Mouse (Mus musculus) right cerebral cortex, postnatal 4 days (tissue): ENCODE data around the gene Sox2.
A peak's percentile ranks its signal among the peaks of the same experiment; 100 is the strongest.

Experiments
- DNase-seq: peaks from one replicate; pipeline ENCODE4 v3.0.0-alpha.2; 2022

The Sox2 gene

DNA sequence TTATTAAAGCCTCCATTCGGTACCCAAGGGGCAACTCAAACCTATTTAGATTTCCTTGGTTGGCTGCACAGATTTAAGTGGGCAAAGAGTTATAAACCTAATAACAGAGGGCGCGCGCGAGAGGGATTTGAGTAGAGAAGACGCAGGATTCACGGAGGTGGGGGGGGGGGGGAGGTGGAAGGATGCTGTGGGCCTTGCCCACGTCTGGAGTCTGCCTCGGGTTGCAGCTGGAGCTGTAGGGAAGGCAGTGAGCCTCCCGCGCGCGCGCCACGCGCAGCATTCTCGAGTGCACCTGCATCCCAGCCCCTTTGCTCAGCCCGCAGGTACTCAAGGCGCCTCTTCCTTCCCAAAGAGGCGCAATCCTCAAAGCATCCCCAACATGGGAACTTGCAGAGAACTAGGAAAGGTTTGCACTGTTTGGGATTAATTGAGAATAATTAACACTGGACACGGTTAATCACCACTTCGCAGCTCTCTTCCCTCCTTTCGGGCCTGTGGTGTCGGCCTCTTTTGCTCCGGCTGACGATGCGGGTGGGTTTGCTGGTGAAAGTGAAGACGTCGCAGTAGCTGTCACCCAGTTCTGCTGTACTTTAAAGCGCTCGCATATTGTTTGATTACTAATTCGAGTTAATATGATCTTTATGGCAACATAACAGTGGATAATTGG is 11.3 kb downstream of the Sox2 start:
- DNase-seq = no peak

DNA sequence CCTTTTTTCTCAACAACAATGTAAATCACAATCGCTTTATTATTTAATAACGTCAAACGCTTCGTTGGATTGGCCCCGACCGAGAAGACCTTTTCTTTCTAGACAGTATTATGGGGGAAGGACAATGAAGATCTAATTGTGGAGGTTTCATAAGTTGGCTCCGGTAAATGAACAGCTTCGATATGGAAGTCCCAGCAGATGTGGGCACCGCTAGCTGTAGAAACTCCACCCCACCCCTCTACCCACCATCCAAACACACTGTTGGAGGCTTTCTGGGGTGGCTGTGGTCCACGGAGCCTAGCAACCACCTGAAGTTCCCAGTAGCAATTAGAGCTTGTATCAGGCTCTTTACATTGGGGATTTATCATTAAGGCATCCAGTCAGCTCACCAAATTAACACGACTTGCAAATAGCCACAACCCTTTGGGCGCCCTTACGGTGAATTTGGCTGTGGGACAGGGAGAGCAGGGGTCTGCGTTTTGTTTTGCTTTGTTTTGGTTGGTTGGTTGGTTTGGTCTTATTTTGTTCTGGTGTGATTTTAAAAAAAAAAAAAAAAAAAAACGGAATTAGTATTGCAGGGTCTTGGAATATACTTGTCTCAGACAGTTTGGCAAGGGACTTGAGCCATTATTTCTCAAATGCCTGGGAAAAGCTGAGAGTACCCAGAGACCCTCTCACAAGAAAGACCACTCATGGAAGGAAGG is 12.0 kb downstream of the Sox2 start:
- DNase-seq = no peak

DNA sequence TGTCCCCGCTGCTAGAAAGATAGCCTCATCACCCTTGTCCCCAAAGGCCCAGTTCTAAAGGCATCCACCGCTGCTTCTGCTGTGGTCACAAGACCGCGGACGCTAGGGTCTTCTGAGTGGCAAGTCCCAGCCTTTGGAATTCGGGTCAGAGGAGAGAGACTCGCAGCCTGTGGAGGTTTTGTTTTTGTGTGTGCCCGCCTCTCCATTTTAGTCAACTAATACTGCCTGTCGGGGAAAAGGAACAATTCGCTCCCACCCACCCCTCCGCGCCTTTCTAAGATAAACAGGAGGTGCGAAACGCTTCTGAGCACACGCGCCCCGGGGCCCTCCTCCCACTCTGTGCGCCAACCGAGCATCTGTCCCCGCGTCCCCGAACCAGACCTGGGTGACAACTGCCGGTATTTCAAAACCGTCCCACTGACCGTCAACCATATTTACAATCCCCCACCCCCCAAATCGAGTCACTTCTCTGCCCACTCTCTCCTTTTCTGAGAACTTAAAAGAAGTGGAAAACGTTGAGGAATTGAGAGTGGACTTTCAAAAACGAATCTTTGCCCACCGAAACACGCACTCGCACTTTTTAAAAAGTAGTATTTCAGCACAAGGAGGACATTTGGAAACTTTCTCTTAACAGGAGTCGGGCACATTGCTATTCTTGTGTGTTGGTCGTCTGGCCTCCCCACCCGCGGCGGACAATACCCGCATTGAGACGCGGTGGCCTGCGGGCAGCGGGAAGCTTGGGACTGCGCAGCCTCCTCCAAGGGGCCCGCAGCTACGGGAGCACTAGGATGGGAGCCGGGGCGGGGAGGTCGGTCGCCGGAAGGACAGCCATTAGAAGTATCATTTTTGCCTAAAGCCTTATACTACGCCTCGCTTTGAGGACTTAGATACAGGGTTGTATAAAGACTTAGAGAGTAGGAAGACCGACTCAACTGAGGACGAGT is 12.8 kb downstream of the Sox2 start:
- no peak for DNase-seq

DNA sequence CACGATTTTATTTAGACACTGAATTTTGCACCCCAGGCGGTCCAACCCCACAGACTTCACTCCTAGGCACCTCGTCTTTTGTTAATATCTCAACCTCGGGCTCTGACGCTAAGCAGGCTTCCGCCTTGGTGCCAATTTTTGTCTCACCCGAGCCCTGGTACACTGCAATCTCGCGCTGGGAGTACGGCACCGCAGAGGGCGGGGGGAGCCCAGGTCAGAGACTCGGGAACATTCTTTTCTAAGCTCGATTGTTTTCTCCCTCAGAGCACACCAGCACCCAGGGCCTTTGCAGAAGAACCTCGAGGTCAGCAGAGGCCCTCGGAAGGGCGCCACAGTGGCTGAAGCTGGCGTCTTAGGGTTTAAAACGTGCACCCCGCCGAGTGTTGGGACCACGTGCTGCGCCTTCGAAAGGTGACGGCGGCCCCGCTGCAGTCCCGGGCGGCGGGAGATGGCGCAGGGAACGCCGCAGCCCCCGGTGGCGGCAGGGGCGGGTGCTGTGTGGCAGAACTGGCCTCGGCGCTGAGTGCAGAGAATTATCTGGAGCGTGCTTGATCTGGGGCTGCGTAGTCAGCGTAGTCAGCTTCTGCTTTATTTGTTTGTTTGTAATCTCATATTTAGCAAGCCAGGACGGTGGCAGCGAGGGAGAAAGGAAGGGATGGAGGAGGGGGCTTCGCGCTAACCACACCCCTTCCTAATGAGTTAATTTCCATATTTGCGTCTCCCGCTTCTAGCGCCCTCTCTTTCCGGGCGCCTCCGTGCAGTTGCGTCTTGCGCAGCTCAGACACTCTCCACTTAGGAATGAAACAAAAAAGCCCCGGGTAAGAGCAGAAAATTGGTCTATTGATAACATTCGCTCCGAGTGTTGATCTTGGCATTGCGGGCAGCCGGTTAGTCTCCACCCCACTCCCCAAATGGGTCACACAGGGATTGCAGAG is 13.8 kb downstream of the Sox2 start:
- no peak for DNase-seq

DNA sequence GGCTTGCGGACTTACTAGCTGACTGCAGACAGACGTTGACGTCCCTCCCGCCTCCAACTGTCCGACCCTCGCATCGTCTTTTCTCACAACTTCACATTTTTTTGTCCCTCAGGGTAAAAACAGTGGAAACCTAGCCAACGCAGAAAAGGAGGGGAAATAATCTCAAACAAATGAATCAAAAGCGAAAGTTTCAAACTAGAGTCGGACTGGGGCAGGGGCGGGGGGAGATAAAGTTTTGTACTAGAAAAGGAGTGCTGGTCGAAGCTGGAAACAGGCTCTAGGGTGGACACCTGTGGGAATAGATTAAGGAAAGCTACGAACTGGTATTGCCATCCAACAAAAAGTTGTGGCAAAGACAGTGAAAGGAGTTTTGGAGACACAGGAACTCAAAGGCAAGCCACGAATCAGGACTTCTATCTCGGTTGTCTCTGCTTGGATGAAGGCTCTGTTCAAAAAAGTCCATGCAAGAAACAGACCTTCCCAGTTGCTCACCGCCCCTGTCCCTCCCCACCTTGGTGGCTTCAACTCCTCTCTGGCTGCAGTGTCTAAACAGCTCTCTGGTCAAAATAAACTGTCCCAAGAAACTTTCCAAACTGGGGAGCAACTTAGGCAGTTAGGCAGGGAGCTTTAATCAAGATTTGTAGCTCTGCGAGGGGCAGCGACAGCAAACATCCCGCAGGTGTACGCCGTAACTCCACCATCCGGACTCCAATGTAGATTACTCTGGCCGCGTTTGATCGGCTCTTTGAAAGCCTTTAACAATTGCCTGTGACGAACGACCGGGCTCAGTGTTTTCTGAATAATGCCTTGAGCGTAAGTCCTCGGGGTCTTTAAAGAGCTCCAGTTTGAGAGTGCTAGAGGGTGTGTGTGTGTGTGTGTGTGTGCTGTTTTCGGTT is 14.7 kb downstream of the Sox2 start:
- DNase-seq = no peak

DNA sequence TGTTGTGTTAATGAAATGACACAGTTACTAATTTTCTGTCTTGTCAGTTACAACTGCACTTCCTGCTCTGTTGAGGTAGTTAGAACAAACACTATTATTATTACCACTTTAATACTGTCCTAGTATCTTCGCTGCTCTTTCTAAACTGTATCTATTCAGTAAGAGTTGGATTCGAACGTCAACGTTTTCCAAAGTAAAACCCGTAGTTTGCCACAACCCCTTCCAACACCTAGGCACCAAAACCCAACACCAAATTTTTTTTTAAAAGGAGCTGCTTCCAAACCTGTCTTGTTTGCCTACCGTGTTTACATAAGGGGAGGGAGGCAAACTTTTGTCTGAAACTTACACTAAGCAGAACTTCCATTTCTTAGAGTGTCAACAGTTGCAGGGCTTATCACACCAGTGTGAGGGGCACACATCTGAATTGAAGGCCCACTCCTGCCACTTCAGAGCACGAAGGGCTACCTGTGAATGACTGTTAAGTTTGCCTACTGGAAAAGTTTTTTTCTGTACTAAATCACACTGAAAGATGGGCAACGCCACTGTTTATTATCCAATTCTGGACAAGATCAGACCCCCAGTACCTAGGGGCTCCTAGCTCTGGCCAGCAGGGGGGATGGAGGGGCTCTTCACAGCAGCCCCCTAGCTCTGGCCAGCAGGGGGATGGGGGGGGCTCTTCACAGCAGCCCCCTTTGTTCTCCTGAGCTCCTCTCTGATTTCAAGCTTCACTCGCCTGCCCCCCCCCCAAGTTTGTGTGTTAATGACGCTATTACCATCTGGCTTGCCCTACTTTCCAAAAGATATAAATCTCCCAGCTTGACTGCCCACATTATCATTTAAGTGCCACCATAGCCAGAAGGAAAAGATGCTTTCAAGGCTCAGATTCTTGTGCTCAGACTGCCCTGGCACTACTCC is 15.8 kb downstream of the Sox2 start:
- DNase-seq = no peak

DNA sequence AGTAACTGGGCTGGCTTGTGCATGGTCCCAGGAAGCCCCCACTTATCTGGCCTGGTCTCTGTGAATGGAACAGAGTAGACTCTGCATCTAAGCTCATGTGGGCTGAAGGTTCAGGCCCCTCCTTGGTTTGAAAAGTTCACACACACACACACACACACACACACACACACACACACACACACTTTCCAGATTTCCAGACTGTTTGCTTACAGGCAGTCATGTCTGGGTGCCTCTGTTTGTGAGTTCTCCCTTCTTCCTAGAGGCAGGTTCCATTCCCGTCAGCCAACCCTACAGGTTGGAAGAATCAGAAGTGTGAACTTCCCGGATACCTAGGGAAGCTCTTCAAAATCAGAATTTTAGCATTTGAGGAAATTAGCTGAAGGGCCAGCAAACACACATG is 17.0 kb downstream of the Sox2 start:
- DNase-seq = no peak

DNA sequence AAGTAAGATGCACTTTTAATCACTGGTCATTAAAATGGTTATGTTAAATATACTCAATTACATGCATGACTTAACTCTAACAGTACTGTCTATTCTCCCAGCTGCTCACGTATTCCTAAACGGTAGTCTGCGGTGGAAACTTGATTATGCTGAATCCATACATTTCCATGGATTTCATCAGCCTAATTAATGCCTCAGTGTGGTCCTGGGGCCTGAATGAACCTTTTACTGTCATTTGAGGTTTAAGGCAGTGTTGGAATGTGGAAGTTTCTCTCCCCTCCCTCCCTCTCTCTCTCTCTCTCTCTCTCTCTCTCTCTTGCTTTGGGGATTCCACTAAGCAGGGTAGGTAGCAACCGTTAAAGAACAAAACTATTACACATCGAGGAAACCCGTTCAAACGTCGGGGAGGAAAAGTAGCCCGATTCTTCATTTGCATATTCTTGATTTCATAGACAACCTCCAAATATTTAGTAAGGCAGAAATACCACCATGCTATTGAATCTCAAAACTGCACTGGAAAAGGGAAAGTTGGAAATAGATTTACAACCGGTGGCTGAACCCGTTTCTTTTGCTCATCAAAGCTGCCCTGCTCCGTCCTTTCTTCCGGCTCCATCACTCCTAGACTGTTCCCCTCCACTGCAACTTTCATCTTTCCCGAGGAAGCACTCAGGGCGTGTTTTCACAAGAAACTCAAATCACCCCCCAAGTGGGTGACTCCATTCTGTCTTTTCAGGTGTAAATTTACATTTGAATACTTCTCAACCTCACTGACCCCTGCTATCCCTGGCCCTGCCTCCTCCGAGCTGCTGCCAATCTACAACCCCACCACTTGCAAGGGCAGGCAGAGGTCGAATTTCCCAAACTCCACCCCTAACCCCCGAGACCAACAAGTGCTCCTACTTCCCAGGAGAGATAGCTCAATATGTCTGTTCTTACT is 17.9 kb downstream of the Sox2 start:
- DNase-seq = no peak

DNA sequence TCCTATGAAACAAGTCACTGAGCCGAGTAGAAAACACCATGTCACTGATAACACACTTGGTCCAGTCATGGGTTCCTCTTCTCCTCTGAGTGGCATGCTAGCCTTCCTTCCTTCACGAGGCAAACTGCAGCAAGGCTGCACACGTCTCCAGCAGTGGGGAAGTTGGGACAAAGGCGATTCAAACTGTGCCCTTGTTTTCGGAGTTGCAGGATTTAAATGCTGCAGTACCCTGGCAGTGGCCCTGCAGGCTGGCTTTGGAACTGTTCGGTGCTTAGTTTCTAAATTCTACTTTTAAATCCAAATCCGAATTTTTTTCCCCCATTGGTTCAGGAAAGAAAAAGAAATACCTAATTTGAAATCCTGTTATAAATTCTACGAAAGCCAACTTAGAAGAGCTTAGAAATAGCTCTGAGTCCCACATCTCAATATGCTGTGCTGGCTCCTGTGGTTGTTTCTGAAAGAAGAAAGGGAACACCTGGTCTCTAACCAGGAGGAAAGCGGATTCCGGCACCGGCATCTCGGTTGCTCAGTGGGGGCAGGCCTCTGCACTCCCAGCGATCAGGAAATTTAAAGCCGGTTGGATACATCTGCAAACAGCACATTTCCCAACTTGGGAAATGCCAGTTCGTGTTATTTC is 20.9 kb downstream of the Sox2 start:
- DNase-seq = no peak

DNA sequence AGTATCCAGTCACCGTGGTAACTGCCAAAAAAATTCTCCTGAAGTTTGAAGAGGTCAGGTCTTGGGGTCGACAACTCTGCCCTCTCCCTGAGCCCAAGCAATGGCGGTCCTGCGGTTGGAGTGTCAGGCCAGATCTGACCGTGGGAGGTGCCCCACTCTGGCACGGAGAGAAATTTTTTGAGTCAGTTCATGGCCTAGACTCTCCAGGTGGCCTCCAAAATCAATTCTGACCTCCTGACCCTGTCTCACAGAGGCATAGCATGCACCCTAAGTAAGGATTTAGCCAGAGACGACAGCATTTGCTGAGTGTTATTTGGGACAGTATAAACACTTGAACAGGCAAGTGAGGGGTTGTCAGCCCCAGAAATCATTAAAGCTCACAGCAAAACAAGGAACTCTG is 28.6 kb downstream of the Sox2 start:
- DNase-seq = no peak

DNA sequence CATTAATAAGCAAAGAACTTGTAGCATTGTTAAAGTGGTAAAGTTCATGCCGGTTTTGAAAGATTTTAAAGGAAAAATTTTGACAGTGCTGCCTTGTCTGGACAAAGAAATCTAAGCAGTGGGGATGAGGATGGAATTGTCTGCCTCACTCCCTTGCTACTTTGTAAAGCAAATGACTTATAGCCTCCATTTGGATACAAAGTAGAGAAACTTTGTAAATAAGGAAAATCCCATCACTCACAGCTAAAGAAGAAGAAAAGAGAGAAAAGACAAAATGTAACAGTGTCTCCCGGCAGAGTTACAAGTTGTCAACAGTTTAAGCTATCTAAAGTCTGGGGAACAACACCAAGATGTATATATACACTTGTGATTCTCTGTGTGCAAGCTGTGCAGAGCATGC is 29.2 kb downstream of the Sox2 start:
- DNase-seq = no peak

DNA sequence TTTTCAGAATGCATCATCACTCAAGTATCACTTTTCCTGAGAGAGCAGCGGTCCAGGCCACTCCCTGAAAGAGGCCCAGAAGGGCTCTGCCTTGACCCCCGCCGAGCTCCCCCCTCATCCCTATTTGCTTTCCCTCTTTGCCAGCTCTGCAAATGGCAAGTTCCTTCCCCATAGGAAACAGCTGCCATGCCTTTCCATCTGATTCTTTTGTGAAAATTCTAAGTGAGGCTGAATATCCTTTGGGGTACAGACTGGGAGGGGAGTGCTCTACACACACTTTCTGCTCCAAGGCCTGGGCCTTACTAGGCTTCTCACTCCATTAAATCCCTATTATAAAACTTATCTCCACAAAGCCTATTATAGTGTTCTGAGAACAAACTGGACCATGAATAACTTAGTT is 29.7 kb downstream of the Sox2 start:
- no peak for DNase-seq

DNA sequence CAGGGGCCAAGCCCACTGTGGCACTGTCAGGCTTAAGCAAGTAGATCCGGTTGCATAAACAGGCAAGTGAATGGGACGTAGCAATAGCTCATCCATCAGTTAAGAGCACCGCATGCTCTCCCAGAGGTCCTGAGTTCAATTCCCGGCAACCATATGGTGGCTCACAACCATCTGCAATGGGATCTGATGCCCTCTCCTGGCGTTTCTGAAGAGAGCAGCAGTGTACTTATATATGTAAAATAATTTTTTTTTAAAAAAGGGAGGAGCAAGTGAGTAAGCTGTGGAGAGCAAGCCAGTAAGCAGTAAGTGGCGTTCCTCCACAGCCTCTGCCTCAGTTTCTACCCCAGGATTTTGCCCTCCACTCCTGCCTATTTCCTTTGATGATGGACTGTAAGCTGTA is 37.9 kb downstream of the Sox2 start:
- no peak for DNase-seq

DNA sequence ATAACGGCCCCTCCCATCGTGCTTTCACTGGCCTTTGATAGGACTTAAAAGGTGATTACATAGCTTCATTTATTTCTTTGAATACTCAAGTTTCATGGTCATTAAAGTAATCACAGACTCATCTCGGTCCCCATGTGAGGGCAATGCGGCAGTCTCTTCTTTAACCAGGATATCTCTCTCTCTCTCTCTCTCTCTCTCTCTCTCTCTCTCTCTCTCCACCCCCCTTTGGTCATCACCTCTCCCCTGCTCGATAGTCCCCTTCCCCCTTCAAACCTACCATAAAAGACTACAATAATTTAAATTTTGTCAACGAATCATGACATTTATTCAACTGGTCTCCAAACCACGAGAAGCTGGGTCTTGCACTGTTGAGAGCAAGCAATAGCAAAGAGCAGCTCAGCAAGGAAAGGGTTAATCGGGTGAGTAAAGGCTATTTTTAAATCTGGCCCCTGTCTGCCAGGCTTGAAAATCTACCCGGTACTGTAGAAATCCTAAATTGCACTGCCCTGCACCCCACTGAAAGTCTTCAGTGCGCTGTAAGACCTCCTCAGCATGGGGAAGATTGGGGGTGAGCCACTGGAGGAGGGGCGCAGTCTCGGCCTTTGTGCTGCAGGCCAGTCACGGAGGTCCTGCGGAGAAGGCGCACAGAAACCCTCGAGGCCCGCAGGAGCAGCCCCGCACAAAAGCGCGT is 41.6 kb downstream of the Sox2 start:
- peak; percentile 53 for DNase-seq

DNA sequence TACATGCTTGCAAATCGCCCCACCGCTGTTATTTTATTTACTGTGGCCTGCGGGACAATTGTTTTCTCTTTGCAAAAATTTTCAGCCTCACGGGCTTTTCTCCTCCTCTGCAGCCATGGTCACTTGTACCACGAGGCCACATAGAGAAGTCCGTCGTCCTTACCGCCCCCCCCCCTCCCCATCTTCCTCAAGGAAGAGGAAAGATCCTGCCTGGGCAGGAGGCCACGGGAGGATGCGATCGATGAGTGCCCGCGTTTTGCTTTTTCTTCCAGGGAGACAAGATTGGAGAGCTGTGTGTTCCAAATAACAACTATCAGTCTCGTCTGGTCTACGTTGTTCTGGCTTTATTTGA is 42.2 kb downstream of the Sox2 start:
- DNase-seq = peak; percentile 12
